Mouse (Mus musculus) heart, adult 2 months (tissue): ENCODE measurements at regions not wholly inside any gene's neighbourhood (a gene's known extent, or its start where the extent isn't known, plus 50 kb on each side); places are given as distances from the start of the nearest gene placed in this dataset.

ENCODE experiments used
- DNase-seq, 2 experiments: peaks; one replicate each; pipeline ENCODE4 v3.0.0; 2021
- H3K27ac ChIP-seq: fragments of 200-600 bp; 2 replicates; pipeline ENCODE4 v1.8.1; 2022
- H3K27me3 ChIP-seq: fragments of 200-500 bp; 2 replicates; pipeline ENCODE4 v1.6.1; 2012; ENCODE audit warnings: mild to moderate bottlenecking, low read length, inconsistent platforms, mixed read lengths; ENCODE audit not compliant: control insufficient read depth, insufficient read depth
- H3K36me3 ChIP-seq: fragments of 200-500 bp; 2 replicates; pipeline ENCODE4 v1.6.1; 2012; ENCODE audit warnings: low read length, inconsistent platforms; ENCODE audit not compliant: control insufficient read depth, insufficient read depth
- H3K4me1 ChIP-seq: fragments of 200-500 bp; 2 replicates; pipeline ENCODE4 v1.6.1; 2011; ENCODE audit warnings: low read length; ENCODE audit not compliant: control insufficient read depth, insufficient read depth
- H3K4me3 ChIP-seq: fragments of 200-600 bp; 2 replicates; pipeline ENCODE4 v1.8.1; 2022
- H3K79me2 ChIP-seq: fragments of 200-500 bp; replicated peaks from 2 replicates; pipeline ENCODE4 v1.6.1; 2012; ENCODE audit warnings: mild to moderate bottlenecking, inconsistent platforms, low read length, moderate library complexity, mixed read lengths; ENCODE audit not compliant: control insufficient read depth, insufficient read depth
- H3K9ac ChIP-seq: fragments of 200-500 bp; 2 replicates; pipeline ENCODE4 v1.6.1; 2012; ENCODE audit warnings: low read depth, mild to moderate bottlenecking, control low read depth, inconsistent platforms, low read length, mixed read lengths
- CTCF ChIP-seq: fragments of 200-600 bp; IDR thresholded peaks from 2 replicates; pipeline ENCODE4 v1.8.1; 2022; ENCODE audit warnings: antibody characterized with exemption, mild to moderate bottlenecking, moderate library complexity
- EP300 ChIP-seq: fragments of 200-500 bp; IDR thresholded peaks from 2 replicates; pipeline ENCODE4 v1.6.1; 2011; ENCODE audit warnings: low read depth, low read length, control low read depth; ENCODE audit not compliant: insufficient read depth
- POLR2A ChIP-seq: fragments of 200-500 bp; IDR thresholded peaks from 2 replicates; pipeline ENCODE4 v1.6.1; 2011; ENCODE audit warnings: mild to moderate bottlenecking, low read depth, low read length, control low read depth; ENCODE audit not compliant: insufficient read depth
- WGBS: fragments of 180-500 bp; shearing (Covaris S2); methylation state at CpG from one replicate; pipeline ENCODE4 v1.1.7; 2018; 5-methylcytosine and 5-hydroxymethylcytosine counted together
- intact Hi-C: fragments of 180-260 bp; cut with DNase I; formaldehyde crosslinking; loops from one replicate; pipeline ENCODE4 v1.15.1; 2025

DNA sequence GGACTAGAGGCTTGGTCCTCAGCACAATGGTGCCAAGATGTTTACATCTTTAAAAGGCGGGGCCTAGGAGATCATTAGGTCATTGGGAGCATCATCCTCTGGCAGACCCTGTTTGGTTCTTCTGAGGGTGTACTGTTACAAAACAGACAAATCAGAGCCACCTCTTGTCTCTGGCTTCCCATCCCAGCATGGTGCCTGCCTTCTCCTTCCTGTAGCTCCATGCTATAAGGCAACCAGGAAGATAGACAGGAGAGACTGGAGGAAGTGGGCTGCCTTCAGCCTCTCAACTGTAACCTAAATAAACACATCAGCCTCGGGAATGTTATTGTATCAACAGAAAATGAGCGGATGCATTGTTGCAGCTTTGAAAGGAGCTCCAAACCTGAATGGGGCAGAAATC lies 529.8 kb upstream of the Gm765 start:
- no peaks in the 10 kb centered on the region for H3K79me2 ChIP-seq
- DNase-seq: no peak
- WGBS: 50% methylated on average over 3 of the region's 3 CpGs
- H3K4me1 ChIP-seq: no peaks in the 10 kb centered on the region
- H3K4me3 ChIP-seq: no peak overlapping the region
- TF ChIP-seq EP300 (no peak), CTCF (no peak), POLR2A (no peak)
- H3K27ac ChIP-seq: no peak overlapping the region
- no peaks in the 10 kb centered on the region for H3K36me3 ChIP-seq
- intact Hi-C loops: no loop called here
- H3K9ac ChIP-seq: no peak overlapping the region
- no peaks in the 10 kb centered on the region for H3K27me3 ChIP-seq

- H3K36me3 ChIP-seq: no peaks in the 10 kb centered on the region
- intact Hi-C loops: no loop called here
- no peaks in the 10 kb centered on the region for H3K79me2 ChIP-seq
- no peaks in the 10 kb centered on the region for H3K4me1 ChIP-seq
- TF ChIP-seq CTCF (no peak), EP300 (no peak), POLR2A (no peak)
- no peak overlapping the region for H3K9ac ChIP-seq
- H3K4me3 ChIP-seq: no peak overlapping the region
- H3K27ac ChIP-seq: no peak overlapping the region
- no peaks in the 10 kb centered on the region for H3K27me3 ChIP-seq
- 48% methylated on average over 6 of the region's 6 CpGs for WGBS
- no peak for DNase-seq
Observed at GRCm38 (mm10) chr6:98869772-98870171, 527.2 kb upstream of the Gm765 start.

GRCm38 (mm10) chr6:98864306-98864705 lies 521.8 kb upstream of the Gm765 start:
- H3K4me3 ChIP-seq: no peak overlapping the region
- TF ChIP-seq POLR2A (no peak), EP300 (no peak), CTCF (no peak)
- no peak overlapping the region for H3K27ac ChIP-seq
- intact Hi-C loops: no loop called here
- no peaks in the 10 kb centered on the region for H3K27me3 ChIP-seq
- DNase-seq: no peak
- no peaks in the 10 kb centered on the region for H3K36me3 ChIP-seq
- no peaks in the 10 kb centered on the region for H3K4me1 ChIP-seq
- H3K9ac ChIP-seq: no peak overlapping the region
- no peaks in the 10 kb centered on the region for H3K79me2 ChIP-seq
- 40% methylated on average over 2 of the region's 2 CpGs for WGBS

DNA sequence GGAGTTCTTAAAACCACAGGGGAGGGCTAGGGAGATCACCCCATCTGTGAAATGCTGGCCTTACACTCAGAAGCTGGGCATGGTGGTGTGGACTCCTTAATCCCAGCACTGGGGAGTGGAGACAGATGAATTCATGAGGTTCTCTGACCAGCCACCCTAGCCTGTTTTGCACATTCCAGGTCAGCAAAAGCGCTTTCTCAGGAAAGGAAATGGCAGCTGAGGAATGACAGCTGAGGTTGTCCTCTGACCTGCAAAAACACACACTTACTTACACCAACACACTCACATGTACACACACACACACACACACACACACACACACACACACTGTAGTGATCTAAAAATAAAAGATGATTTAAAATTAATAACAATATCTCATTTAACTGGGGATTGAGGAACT lies 513.4 kb upstream of the Gm765 start:
- H3K27me3 ChIP-seq: no peaks in the 10 kb centered on the region
- TF ChIP-seq CTCF (no peak), POLR2A (no peak), EP300 (no peak)
- no peak overlapping the region for H3K4me3 ChIP-seq
- no peak overlapping the region for H3K27ac ChIP-seq
- 65% methylated on average over 1 of the region's 1 CpGs for WGBS
- H3K9ac ChIP-seq: no peak overlapping the region
- H3K36me3 ChIP-seq: no peaks in the 10 kb centered on the region
- no peaks in the 10 kb centered on the region for H3K4me1 ChIP-seq
- intact Hi-C loops: no loop called here
- no peaks in the 10 kb centered on the region for H3K79me2 ChIP-seq
- DNase-seq: no peak

DNA sequence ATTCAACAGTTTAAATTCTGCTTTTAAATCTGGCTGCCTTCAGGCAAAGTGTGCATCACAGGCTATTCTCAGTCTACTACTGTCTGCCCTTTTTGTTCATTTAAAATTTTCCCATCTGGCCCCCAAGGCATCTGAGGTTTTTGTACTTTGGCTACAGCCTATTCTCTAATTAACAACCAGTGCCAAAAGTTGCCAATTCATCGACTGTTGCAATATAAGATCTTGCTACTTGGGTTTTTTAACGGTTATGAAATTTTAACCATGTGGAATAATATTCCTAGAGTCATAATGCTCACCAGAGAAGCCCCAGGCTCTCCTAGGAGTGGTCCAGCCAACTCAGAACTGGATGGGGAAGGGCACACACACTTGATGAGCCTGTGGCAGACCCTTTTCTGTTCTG lies 508.4 kb upstream of the Gm765 start:
- no peak for DNase-seq
- Histone ChIP-seq H3K4me3 (no peak overlapping the region), H3K4me1 (no peaks in the 10 kb centered on the region; the same call in 1 of the 2 replicates), H3K9ac (no peak overlapping the region), H3K27ac (no peak overlapping the region), H3K36me3 (no peaks in the 10 kb centered on the region), H3K79me2 (no peaks in the 10 kb centered on the region), H3K27me3 (no peaks in the 10 kb centered on the region)
- WGBS: 86% methylated on average over 2 of the region's 2 CpGs
- TF ChIP-seq CTCF (no peak), POLR2A (no peak), EP300 (no peak)
- intact Hi-C loops: no loop called here

GRCm38 (mm10) chr6:98848835-98849234 lies 506.3 kb upstream of the Gm765 start:
- no peak for DNase-seq
- H3K27ac ChIP-seq: no peak overlapping the region
- no peaks in the 10 kb centered on the region for H3K27me3 ChIP-seq
- H3K4me3 ChIP-seq: no peak overlapping the region
- H3K36me3 ChIP-seq: no peaks in the 10 kb centered on the region
- no peak for TF ChIP-seq EP300
- TF ChIP-seq CTCF: no peak
- TF ChIP-seq POLR2A: no peak
- no peak overlapping the region for H3K9ac ChIP-seq
- no peaks in the 10 kb centered on the region for H3K79me2 ChIP-seq
- intact Hi-C loops: no loop called here
- no peaks in the 10 kb centered on the region; the same call in 1 of the 2 replicates for H3K4me1 ChIP-seq
- WGBS: 92% methylated on average over 1 of the region's 1 CpGs
